Mouse (Mus musculus) layer of hippocampus, adult 9-10 months (tissue): ENCODE data around the gene Mpg.

Experiments
- DNase-seq: peaks from one replicate; pipeline ENCODE4 v3.0.0; 2022; ENCODE audit warnings: low spot score

The Mpg gene

DNA sequence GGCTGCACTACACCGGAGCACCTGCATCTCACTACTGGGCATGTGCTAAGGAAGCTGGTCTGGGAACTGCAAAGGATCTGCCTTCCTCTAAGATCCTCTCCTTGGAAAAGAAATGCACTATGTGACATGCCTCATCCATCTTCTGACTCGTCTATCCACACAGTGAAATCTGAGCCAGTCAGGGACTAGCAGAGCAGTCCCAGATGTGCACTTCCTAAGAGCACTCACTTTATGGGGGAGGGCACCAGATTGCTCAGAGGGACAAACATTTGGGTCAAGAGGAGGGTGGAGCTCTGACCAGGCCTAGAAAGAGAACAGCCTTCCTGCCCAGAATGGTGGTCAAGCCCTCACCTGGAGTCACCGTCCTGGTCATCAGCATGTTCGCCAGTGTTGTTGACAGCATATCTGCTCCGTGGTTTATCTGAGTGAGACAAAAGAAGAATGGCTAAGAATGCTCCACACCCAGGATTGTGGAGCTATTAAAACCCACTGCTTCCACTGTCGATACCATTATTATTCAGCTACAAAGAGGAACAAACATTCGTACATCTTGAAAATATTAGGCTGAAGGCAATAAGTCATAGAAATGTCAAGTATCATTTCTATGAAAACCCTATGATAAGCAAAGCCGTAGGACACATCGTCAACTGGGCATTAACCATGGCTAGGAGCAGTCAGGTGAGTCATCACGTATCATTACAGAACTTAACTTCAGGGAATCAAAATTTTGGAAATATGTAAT, 36.5 kb downstream of the Mpg start:
- DNase-seq, result no peak

DNA sequence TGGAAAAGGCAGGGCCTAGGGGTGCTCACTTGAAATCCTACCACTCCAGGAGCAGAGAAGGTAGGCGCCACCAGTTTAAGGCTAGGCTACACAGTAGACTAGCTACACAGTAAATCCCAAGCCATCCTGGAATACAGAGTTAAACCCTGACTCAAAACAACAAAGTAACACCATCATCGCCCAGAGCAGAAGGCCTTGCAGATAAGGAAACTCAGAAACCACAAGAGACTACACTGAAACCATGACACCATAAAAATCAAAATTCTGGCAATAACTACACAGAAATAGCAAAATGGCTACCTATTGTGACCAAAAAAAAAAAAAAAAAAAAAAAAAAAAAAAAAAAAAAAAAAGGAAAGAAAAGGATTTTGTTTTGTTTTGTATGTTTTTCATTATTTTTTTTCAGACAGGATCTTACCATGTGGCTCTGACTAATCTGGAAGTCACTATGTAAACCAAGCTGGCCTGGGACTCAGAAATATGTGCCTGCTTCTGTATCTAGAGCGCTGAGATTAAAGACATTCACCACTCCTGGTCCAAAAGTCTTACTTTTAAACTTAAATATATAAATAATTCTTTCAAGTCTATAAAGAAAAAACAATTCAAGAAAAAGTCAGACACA, 38.9 kb downstream of the Mpg start:
- DNase-seq, result no peak

DNA sequence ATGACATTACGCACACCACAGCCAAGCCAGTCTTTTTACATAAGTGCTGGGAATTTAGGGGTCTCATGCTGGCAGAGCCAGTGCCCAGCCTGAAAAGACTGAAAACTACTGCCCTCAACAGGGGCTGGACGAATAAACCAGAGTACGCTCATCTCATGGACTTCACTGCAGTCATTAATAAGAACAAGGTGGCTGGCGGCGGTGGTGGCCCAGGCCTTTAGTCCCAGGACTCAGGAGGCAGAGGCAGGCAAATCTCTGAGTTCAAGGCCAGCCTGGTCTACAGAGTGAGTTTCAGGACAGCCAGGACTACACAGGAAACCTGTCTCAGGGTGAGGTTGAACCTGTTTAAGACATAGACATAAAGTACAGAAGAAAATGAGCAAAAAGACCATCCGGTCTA, 39.9 kb downstream of the Mpg start:
- DNase-seq, result no peak

DNA sequence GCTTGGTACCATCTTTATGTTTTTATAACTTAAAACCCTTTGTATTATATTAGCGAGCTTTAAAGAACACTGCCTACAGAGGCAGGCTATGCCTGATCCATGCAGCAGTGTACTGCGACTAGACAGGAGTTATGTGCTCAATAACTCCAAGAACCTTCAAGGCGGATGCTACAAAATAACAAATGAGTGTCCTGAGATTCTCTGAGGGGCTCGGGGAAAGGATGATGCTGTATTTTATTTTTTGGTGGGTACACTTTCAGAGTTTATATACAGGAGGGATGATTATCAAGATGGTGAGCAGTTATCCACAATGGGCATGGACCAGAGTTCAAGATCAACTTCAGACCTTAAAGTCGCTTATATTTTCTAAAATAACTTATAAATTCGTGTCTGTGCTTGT, 40.5 kb downstream of the Mpg start:
- no peak for DNase-seq

DNA sequence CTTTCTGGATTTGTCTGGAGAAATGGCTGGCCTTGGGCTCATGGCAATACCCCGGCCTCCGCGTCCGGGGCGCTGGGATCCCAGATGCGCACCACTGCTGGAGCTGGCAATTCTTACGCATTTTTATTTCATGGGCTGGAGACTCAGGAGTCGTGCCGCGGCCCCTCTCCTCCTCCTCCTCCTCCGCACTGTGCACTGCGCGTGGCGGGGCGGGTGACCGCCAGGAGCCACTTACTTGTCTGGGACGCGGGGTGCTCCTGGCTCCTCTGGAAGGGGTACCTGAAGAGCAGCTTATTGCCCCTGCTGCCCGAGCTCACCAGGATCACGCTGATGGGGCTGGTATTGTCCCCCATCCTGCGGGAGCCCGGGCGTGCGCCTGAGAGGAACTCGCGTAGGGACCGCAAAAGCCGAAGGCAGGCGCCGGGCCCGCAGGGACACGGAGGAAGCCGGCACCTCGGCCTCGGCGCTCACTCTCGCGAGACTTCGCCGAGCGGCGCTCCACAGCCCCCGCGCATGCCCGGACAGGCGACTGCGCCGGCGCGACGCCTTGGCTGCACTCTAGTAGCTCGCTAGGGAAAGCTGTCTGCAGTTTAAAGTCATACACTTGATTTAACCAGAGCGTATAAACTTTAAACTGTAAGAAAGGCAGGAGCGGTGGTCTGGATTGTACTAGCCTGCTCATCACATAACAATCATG, 41.0 kb downstream of the Mpg start, which contains the start of gene Nprl3:
Gene Nprl3 (minus strand): TSS at position 520 of the 697 bp plus-strand sequence.
- peak; percentile 86 for DNase-seq

DNA sequence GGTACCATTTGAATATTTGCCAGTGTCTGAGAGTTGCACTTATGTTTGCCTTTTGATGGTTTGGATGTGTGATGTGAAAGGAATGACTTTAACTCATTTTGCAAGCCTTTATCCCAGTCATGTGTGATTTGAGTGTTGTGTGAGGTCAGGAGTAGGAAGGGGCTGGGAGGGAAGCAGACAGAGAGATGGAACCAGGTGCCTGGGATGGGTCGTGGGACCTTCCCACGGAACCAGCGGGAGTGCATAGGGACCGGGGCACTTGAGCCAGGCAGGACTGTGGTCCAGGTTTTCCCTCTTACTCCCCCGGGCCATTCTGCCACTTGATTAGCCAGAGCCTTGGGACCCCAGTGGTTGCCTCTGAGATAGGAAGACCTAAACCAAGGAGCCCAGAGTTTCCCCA, 41.7 kb downstream of the Mpg start:
- DNase-seq, result no peak

DNA sequence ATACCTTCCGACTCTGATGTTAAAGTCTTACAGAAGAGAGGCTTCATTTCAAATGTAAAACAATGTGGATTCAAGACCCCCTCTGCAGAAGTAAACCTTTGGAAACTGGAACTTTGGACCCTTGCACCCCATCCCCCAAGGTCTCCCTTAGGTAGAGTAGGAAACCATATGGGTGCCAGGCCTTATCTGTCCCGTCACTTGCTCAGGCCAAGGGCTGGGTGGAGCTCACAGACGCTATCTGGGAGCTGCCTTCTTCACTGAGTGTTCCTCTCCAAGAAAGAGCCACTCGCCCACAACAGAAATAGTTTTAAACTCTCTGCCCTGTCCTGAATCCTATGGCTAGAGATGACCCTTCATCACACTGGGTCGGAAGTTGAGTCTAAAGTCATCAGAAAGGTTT, 42.6 kb downstream of the Mpg start:
- no peak for DNase-seq

DNA sequence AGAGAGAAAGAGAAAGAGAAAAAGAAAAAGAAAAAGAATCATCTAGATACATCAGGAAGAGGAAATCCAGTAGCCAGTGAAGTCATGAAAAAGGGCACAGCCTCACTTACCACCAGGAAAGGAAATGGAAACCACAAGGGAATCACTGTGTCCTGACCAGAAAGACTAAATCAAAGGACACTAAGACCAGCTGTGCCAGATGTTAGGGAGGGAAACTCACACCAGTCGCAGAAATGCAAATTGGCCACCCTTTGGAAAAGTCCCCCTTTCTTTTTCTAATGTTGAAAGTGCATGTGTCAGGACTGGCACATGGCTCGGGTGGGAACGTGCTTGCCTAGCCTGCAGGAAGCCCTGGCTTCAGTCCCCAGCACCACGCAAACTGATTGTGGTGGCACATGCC, 44.9 kb downstream of the Mpg start:
- DNase-seq, result no peak

DNA sequence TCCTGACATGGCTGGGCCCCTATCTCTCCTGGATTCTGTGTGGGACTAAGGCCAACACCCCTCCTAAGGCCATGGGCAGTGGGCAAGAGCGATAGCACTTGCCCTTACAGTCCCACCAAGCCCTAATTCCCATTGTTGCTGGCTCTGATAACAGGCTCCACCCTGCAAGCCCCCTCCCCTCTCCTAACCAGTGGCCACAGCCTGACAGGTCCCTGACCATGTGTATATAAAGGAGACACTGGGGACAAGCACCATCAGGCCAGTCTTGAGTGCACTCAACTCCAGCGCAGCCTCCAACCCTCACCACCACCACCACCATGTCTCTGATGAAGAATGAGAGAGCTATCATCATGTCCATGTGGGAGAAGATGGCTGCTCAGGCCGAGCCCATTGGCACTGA, 50.0 kb downstream of the Mpg start, which contains the start of gene Hba-x:
Gene Hba-x (plus strand): TSS at position 54 of the 400 bp plus-strand sequence.
- DNase-seq, result no peak

DNA sequence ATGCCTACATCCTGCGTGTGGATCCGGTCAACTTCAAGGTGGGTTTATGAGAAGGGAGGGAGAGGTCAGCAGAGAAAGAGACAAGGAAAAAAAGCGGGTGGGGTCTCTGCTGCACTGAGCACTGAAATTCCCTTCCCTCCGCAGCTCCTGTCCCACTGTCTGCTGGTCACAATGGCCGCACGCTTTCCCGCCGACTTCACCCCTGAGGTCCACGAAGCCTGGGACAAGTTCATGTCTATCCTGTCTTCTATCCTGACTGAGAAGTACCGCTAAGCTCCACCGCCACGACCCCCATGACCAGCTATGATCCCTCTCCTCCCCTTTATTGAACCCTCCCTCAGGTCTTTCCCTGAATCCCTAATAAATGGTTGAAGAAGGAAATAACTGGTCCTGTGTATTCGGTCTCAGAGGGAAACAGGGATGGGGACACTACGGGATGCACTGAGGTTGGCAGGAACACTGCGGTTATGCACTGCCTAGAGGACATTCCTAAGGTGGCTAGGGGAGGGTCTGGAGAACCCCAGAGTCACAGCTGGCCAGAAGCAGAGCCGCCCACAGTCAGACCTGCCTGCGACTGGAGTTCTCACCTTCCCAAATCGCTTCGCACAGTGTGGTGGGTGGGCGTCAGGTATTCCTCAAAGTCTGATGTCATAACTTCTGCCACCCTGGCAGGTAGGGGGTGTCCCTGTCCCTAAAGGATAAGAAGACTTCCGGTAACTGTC, 51.6 kb downstream of the Mpg start:
- no peak for DNase-seq

DNA sequence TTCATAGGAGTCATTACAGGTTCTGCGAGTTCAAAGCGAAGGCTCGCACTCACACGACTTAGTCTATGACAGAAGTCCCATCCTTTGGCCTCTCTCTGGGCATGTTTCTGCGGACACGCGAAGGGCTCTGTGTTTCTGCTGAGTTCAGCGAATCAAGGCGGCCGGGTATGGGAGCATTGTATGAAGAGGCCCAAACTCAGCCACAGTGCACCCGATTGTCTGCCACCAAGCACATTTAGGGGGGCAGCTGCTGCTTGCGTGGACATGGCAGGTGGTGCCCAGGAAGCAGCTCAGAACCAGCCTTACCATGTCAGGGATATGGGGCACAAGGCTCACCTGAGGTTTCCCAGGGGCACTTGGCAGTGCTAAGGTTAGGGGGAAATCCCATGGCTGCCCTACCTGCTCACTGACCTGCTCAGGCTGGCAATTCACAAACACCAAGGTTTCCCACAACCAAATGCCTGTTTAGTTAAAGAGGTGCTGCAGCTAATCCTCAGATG, 52.2 kb downstream of the Mpg start:
- DNase-seq, result no peak

DNA sequence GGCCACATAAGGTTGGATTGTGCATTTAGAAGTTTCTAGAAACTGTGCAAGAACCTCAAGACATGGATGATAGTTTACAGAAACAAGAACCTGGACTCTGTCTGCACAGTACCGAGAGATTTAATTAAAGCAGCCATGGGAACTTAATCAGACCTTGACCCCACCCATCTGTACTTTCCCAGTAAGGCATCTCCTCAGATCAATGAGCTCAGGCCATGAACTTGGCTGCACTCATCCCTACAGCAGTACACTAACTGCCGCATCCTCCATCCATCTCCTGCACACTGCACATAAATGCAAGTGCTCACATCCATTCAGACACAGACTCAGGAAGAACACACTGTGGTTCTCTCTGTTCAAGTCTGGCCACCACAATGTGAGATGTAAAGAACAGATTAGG, 54.3 kb downstream of the Mpg start:
- DNase-seq, result no peak

DNA sequence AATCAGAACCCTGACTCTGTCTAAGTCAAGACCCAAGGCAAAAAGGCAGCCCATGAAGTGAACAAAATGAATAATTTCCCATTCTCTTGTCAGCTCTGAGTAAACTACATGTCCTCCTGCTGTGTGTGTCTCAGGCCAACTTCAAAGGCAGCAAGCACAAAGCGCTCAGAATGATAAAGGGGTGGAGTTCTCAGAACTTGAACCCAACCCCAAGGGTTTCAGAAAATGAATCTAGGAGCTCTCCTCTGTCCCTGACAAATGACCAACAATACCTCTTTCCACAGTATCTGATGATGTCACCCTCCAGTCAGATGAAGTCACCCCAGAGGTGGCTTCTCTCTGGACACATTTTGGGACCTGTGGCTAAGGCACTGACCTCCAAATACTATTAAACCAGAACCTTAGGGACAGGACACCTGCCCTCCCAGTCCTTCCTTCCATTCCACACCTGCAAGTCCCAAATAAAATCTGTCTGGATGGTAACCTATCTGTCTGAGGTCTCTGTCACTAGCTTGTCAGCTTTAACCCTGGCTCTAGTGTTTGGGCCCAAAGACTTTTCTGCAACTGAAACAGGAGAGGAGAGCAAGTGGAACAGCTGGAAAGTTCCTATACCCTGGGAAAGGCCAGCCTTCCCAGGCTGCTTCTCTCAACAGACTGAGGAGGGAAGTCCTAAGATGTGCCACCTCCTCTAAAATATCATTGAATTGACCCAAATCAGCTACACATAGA, 55.3 kb downstream of the Mpg start:
- DNase-seq, result no peak
